Mouse (Mus musculus) embryo, embryonic 10.5 days (tissue): ENCODE measurements around the gene Bfsp2.

Source experiments
- DNase-seq: peaks from one replicate; pipeline ENCODE4 v3.0.0-alpha.2; 2015; ENCODE audit warnings: low spot score

Bfsp2 gene

GRCm38 (mm10) chr9:103480044-103480576 is at the start of gene Bfsp2:
Bfsp2 (minus strand) TSS chr9:103480420.
- DNase-seq = no peak

- DNase-seq = peak; percentile 79
Observed at GRCm38 (mm10) chr9:103525041-103525537, 44.9 kb upstream of the Bfsp2 start.

GRCm38 (mm10) chr9:103524600-103524999 is 44.4 kb upstream of the Bfsp2 start:
- DNase-seq = peak; percentile 73

- DNase-seq = peak; percentile 38
Observed at GRCm38 (mm10) chr9:103523742-103524403, 43.7 kb upstream of the Bfsp2 start.

GRCm38 (mm10) chr9:103523008-103523407 is 42.8 kb upstream of the Bfsp2 start:
- DNase-seq = peak; percentile 30

GRCm38 (mm10) chr9:103513884-103514283 is 33.7 kb upstream of the Bfsp2 start:
- no peak for DNase-seq

GRCm38 (mm10) chr9:103512257-103512656 is 32.0 kb upstream of the Bfsp2 start:
- no peak for DNase-seq

GRCm38 (mm10) chr9:103506968-103507584 is 26.9 kb upstream of the Bfsp2 start:
- DNase-seq = no peak

GRCm38 (mm10) chr9:103505067-103505466 is 24.8 kb upstream of the Bfsp2 start:
- no peak for DNase-seq

GRCm38 (mm10) chr9:103504646-103505045 is 24.4 kb upstream of the Bfsp2 start:
- no peak for DNase-seq

GRCm38 (mm10) chr9:103503586-103504298 is 23.5 kb upstream of the Bfsp2 start:
- DNase-seq = no peak

- no peak for DNase-seq
Observed at GRCm38 (mm10) chr9:103502655-103503054, 22.4 kb upstream of the Bfsp2 start.

GRCm38 (mm10) chr9:103501861-103502364 is 21.7 kb upstream of the Bfsp2 start:
- DNase-seq = peak; percentile 82

- no peak for DNase-seq
Observed at GRCm38 (mm10) chr9:103499366-103499765, 19.1 kb upstream of the Bfsp2 start.

GRCm38 (mm10) chr9:103498699-103499098 is 18.5 kb upstream of the Bfsp2 start:
- DNase-seq = no peak

- no peak for DNase-seq
Observed at GRCm38 (mm10) chr9:103495391-103495790, 15.2 kb upstream of the Bfsp2 start.

- peak; percentile 87 for DNase-seq
Observed at GRCm38 (mm10) chr9:103494346-103495020, 14.3 kb upstream of the Bfsp2 start.

- no peak for DNase-seq
Observed at GRCm38 (mm10) chr9:103491985-103492384, 11.8 kb upstream of the Bfsp2 start.

- peak; percentile 84 for DNase-seq
Observed at GRCm38 (mm10) chr9:103490439-103490838, 10.2 kb upstream of the Bfsp2 start.

GRCm38 (mm10) chr9:103489883-103490282 is 9.7 kb upstream of the Bfsp2 start:
- DNase-seq = no peak

GRCm38 (mm10) chr9:103489096-103489495 is 8.9 kb upstream of the Bfsp2 start:
- DNase-seq = no peak

GRCm38 (mm10) chr9:103486262-103486661 is 6.0 kb upstream of the Bfsp2 start:
- DNase-seq = no peak
